Mouse (Mus musculus) heart, adult 2 months (tissue): ENCODE results near the gene Cfap100.

Source experiments
- CTCF ChIP-seq: fragments of 200-600 bp; IDR thresholded peaks from 2 replicates; pipeline ENCODE4 v1.8.1; 2022; ENCODE audit warnings: antibody characterized with exemption, mild to moderate bottlenecking, moderate library complexity
- EP300 ChIP-seq: fragments of 200-500 bp; IDR thresholded peaks from 2 replicates; pipeline ENCODE4 v1.6.1; 2011; ENCODE audit warnings: low read depth, low read length, control low read depth; ENCODE audit not compliant: insufficient read depth
- POLR2A ChIP-seq: fragments of 200-500 bp; IDR thresholded peaks from 2 replicates; pipeline ENCODE4 v1.6.1; 2011; ENCODE audit warnings: mild to moderate bottlenecking, low read depth, low read length, control low read depth; ENCODE audit not compliant: insufficient read depth

GRCm38 (mm10) chr6:90374647-90375046 lies 54.0 kb downstream of the Cfap100 start:
- no peak for TF ChIP-seq CTCF
- no peak for TF ChIP-seq EP300
- TF ChIP-seq POLR2A = no peak
